8 mouse cellular contexts compared by ENCODE assay signal in the genomic region with DNA sequence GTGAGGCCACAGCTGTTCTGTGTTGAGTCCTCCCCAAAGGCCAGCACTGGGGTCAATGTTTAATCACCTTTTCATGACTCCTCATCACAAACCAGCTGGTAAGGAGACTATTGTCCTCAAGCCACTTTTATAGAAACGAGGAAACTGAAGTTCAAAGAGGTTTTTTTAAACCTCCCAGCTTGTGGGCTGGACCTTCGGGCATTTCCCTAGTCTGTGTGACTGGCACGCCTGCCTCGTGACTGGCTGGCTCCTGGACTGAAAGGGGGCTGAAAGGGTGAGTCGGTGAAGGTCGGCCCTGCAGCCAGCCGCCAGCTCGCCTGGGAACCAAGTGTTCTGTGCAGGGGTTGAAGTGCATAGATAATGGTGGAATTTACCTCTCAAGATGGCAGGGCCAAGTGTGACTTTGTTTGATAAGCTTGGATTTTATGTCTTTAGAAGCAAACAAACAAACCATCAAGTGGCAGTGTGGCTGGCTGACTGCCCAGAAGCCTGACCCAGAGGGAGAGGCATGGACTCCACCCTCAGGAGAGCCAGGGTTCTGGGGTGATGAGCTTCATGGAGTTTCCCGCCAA. TPM values are rescaled to one million over a fixed set of nuclear protein-coding genes. Genes with fewer than 3 reads are reported as not detected.
DNase-seq lines count a peak whose midpoint lies in the region; ATAC-seq and TF ChIP-seq lines count a peak whose summit lies in the region.

No protein-coding gene starts in this region.

- H3K36me3 ChIP-seq in limb, embryonic 15.5 days, result no peaks in the 10 kb centered on the region

- no peaks in the 10 kb centered on the region for H3K27me3 ChIP-seq in limb, embryonic 15.5 days
- no peaks in the 10 kb centered on the region for H3K27me3 ChIP-seq in cerebellum, adult 2 months (ENCODE audit: control insufficient read depth, insufficient read depth, low read length)

- peak; percentile 22 to 42 for DNase-seq in cerebellum, postnatal 14 days
- no peak for DNase-seq in cerebellum, adult 11 months
- DNase-seq in heart, postnatal 14 days, result peak; percentile 73 to 80
- peak; percentile 42 for DNase-seq in retina, postnatal 1 day
- no peak for DNase-seq in cerebellum, adult 2 months
- no peak for DNase-seq in layer of hippocampus, adult 11-12 months (ENCODE audit: low spot score)

- WGBS in limb, embryonic 15.5 days, result 30% methylated on average over 9 of the region's 9 CpGs
- 72% methylated on average over 9 of the region's 9 CpGs for WGBS in cerebellum, adult 2 months

- peak; percentile 76 for ATAC-seq in common myeloid progenitor, adult 5-6 weeks (replicated peaks; ENCODE audit: low read depth, poor library complexity, severe bottlenecking)
- no peak for ATAC-seq in limb, embryonic 15.5 days (ENCODE audit: insufficient number of reproducible peaks, low FRiP score, low TSS enrichment, low read depth)

- TF ChIP-seq POLR2A in cerebellum, adult 2 months (IDR thresholded peaks at IDR 0.05; ENCODE audit: borderline replicate concordance, insufficient read depth, low read length), result no peak

- no peak overlapping the region for H3K9ac ChIP-seq in limb, embryonic 15.5 days

- 0 out of 2 replicates have a peak overlapping the region, but pooled peaks have one; percentile 38 for H3K27ac ChIP-seq in limb, embryonic 15.5 days
- no peak overlapping the region for H3K27ac ChIP-seq in cerebellum, adult 2 months (ENCODE audit: insufficient read depth, low read length)

- intact Hi-C loops in heart, postnatal 14 days (cut with DNase I), result loop anchor here (5.0 kb wide), 2 partner anchors 53 to 67 kb away; a partner anchor contains a TSS

- peaks cover 24% of the 10 kb centered on the region for H3K4me1 ChIP-seq in limb, embryonic 15.5 days
- H3K4me1 ChIP-seq in cerebellum, adult 2 months (ENCODE audit: control insufficient read depth, insufficient read depth, low read length), result peaks cover 23% of the 10 kb centered on the region

- TF ChIP-seq CTCF in cerebellum, adult 2 months (IDR thresholded peaks at IDR 0.05; ENCODE audit: borderline replicate concordance, insufficient read depth, low read depth, low read length), result no peak

- no peak overlapping the region for H3K4me2 ChIP-seq in limb, embryonic 15.5 days

- H3K4me3 ChIP-seq in limb, embryonic 15.5 days, result no peak overlapping the region
- H3K4me3 ChIP-seq in cerebellum, adult 2 months (replicated peaks; ENCODE audit: insufficient read depth, low read depth, low read length), result no peak overlapping the region

- H3K9me3 ChIP-seq in limb, embryonic 15.5 days, result no peaks in the 10 kb centered on the region

RNA-seq across cellular contexts. Expression of a gene that starts 54.1 kb away (rescaled TPM):
- total RNA-seq in common myeloid progenitor, adult 5-6 weeks (2017), result 23.3 and 38.6 TPM in 2 replicates
- 10 to 100 TPM; 16.5 to 19.7 TPM for total RNA-seq in heart, postnatal 14 days (2021)
- 16.0 and 19.7 TPM in 2 replicates for polyA plus RNA-seq in limb, embryonic 15.5 days (2015; fragmentation: Nextera tagmentation; extraction: Ambion mirVana)
- polyA plus RNA-seq in cerebellum, adult 2 months (2012; rRNA removed), result 5.2 and 5.8 TPM in 2 replicates

Comparison
In these comparisons a context has a peak if more than half of its experiments do, and no peak if none do; other contexts are left out.
1. DNase-seq: peak in cerebellum, postnatal 14 days (2 of 2), heart, postnatal 14 days (2 of 2) and retina, postnatal 1 day (single experiment); none in cerebellum, adult 11 months (single experiment), cerebellum, adult 2 months (0 of 2) and layer of hippocampus, adult 11-12 months (single experiment).